Mouse (Mus musculus) forebrain, postnatal 0 days (tissue): ENCODE measurements at regions not wholly inside any gene's neighbourhood (a gene's known extent, or its start where the extent isn't known, plus 50 kb on each side); places are given as distances from the start of the nearest gene placed in this dataset.

ENCODE experiments used
- ATAC-seq: fragments of 200-750 bp; cut with Nextera tagmentation; 2 replicates; pipeline ENCODE4 v1.8.0; 2017; ENCODE audit warnings: mild to moderate bottlenecking, moderate library complexity
- DNase-seq: peaks from one replicate; pipeline ENCODE4 v3.0.0-alpha.2; 2015
- H3K27ac ChIP-seq: fragments of 300-500 bp; sonication (generic); 2 replicates; pipeline ENCODE4 v1.5.1; 2014; ENCODE audit warnings: low read depth, mild to moderate bottlenecking, antibody characterized with exemption, low read length, moderate library complexity, mixed read lengths
- H3K27me3 ChIP-seq: fragments of 300-500 bp; sonication (generic); 2 replicates; pipeline ENCODE4 v1.6.1; 2014; ENCODE audit warnings: mild to moderate bottlenecking, low read length, mixed read lengths; ENCODE audit not compliant: insufficient read depth
- H3K36me3 ChIP-seq: fragments of 300-500 bp; sonication (generic); 2 replicates; pipeline ENCODE4 v1.6.1; 2014; ENCODE audit warnings: mild to moderate bottlenecking, moderate library complexity; ENCODE audit not compliant: insufficient read depth
- H3K4me1 ChIP-seq: fragments of 300-500 bp; sonication (generic); 2 replicates; pipeline ENCODE4 v1.6.1; 2014; ENCODE audit warnings: antibody characterized with exemption; ENCODE audit not compliant: insufficient read depth
- H3K4me2 ChIP-seq: fragments of 300-500 bp; sonication (generic); 2 replicates; pipeline ENCODE4 v1.6.1; 2014; ENCODE audit warnings: low read depth, mild to moderate bottlenecking, moderate library complexity
- H3K4me3 ChIP-seq: fragments of 300-500 bp; sonication (generic); 2 replicates; pipeline ENCODE4 v1.5.1; 2014; ENCODE audit warnings: low read depth, low read length, mixed read lengths
- H3K9ac ChIP-seq: fragments of 300-500 bp; sonication (generic); 2 replicates; pipeline ENCODE4 v1.6.1; 2014; ENCODE audit warnings: mild to moderate bottlenecking
- H3K9me3 ChIP-seq: fragments of 300-500 bp; sonication (generic); 2 replicates; pipeline ENCODE4 v1.6.1; 2016; ENCODE audit warnings: low read length
- CTCF ChIP-seq: sonication (generic); IDR thresholded peaks from 2 replicates; pipeline ENCODE4 v1.5.1; 2016; ENCODE audit warnings: antibody characterized with exemption, control low read depth, low read depth
- WGBS: fragments of 180-500 bp; shearing (Covaris S2); extraction: QIAGEN DNeasy Blood & Tissue Kit; methylation state at CpG from one replicate; pipeline ENCODE4 v1.1.7; 2014; 5-methylcytosine and 5-hydroxymethylcytosine counted together

- WGBS: 48% methylated on average over 3 of the region's 3 CpGs
- H3K27ac ChIP-seq: no peak overlapping the region
- no peaks in the 10 kb centered on the region for H3K4me1 ChIP-seq
- no peaks in the 10 kb centered on the region for H3K36me3 ChIP-seq
- H3K27me3 ChIP-seq: no peaks in the 10 kb centered on the region
- H3K4me3 ChIP-seq: no peak overlapping the region
- DNase-seq (no peak), ATAC-seq (no peak)
- no peak overlapping the region for H3K9ac ChIP-seq
- H3K4me2 ChIP-seq: no peak overlapping the region
- 0 out of 2 replicates have a peak, but pooled peaks cover 3% of the 10 kb centered on the region for H3K9me3 ChIP-seq
- TF ChIP-seq CTCF: no peak
Observed at GRCm38 (mm10) chr5:35171336-35171735, 65.8 kb upstream of the Lrpap1 start.

GRCm38 (mm10) chr5:35170369-35171130, 65.0 kb upstream of the Lrpap1 start:
- H3K4me2 ChIP-seq: no peak overlapping the region
- H3K36me3 ChIP-seq: no peaks in the 10 kb centered on the region
- H3K27ac ChIP-seq: no peak overlapping the region
- H3K9me3 ChIP-seq: 0 out of 2 replicates have a peak, but pooled peaks cover 3% of the 10 kb centered on the region
- H3K4me3 ChIP-seq: no peak overlapping the region
- 44% methylated on average over 11 of the region's 11 CpGs for WGBS
- TF ChIP-seq CTCF: no peak
- no peaks in the 10 kb centered on the region for H3K27me3 ChIP-seq
- H3K4me1 ChIP-seq: no peaks in the 10 kb centered on the region
- DNase-seq (peak; percentile 51), ATAC-seq (peak; percentile 72)
- no peak overlapping the region for H3K9ac ChIP-seq

- ATAC-seq: no peak
- 0 out of 2 replicates have a peak overlapping the region, but pooled peaks have one; percentile 4 for H3K27ac ChIP-seq
- no peak for TF ChIP-seq CTCF
Observed at GRCm38 (mm10) chr5:35169614-35170293, 64.2 kb upstream of the Lrpap1 start.

GRCm38 (mm10) chr5:35168853-35169252, 63.3 kb upstream of the Lrpap1 start:
- ATAC-seq: no peak
- no peak overlapping the region for H3K27ac ChIP-seq
- WGBS: 63% methylated on average over 5 of the region's 5 CpGs
- no peaks in the 10 kb centered on the region for H3K4me1 ChIP-seq
- H3K4me3 ChIP-seq: no peak overlapping the region
- H3K36me3 ChIP-seq: no peaks in the 10 kb centered on the region
- no peak for DNase-seq
- H3K4me2 ChIP-seq: no peak overlapping the region
- no peak overlapping the region for H3K9ac ChIP-seq
- no peaks in the 10 kb centered on the region for H3K27me3 ChIP-seq
- TF ChIP-seq CTCF: no peak
- 0 out of 2 replicates have a peak, but pooled peaks cover 3% of the 10 kb centered on the region for H3K9me3 ChIP-seq

More at GRCm38 (mm10) chr5:35169614-35170293, 64.2 kb upstream of the Lrpap1 start:
- no peaks in the 10 kb centered on the region for H3K27me3 ChIP-seq
- WGBS: 49% methylated on average over 7 of the region's 7 CpGs
- no peak overlapping the region for H3K9ac ChIP-seq
- no peak overlapping the region for H3K4me2 ChIP-seq
- no peaks in the 10 kb centered on the region for H3K4me1 ChIP-seq
- H3K4me3 ChIP-seq: no peak overlapping the region
- H3K36me3 ChIP-seq: no peaks in the 10 kb centered on the region
- H3K9me3 ChIP-seq: 0 out of 2 replicates have a peak, but pooled peaks cover 3% of the 10 kb centered on the region
- no peak for DNase-seq

GRCm38 (mm10) chr5:35168369-35168768, 62.8 kb upstream of the Lrpap1 start:
- no peak for TF ChIP-seq CTCF
- H3K9me3 ChIP-seq: 0 out of 2 replicates have a peak, but pooled peaks cover 3% of the 10 kb centered on the region
- no peak overlapping the region for H3K9ac ChIP-seq
- WGBS: 94% methylated on average over 6 of the region's 6 CpGs
- no peak overlapping the region for H3K4me2 ChIP-seq
- H3K36me3 ChIP-seq: no peaks in the 10 kb centered on the region
- no peak overlapping the region for H3K27ac ChIP-seq
- no peaks in the 10 kb centered on the region for H3K27me3 ChIP-seq
- DNase-seq (no peak), ATAC-seq (no peak)
- no peak overlapping the region for H3K4me3 ChIP-seq
- no peaks in the 10 kb centered on the region for H3K4me1 ChIP-seq

- 76% methylated on average over 8 of the region's 8 CpGs for WGBS
- Histone ChIP-seq H3K4me3 (no peak overlapping the region), H3K9me3 (0 out of 2 replicates have a peak, but pooled peaks cover 3% of the 10 kb centered on the region), H3K9ac (no peak overlapping the region), H3K36me3 (no peaks in the 10 kb centered on the region), H3K27me3 (no peaks in the 10 kb centered on the region), H3K4me1 (no peaks in the 10 kb centered on the region), H3K4me2 (no peak overlapping the region), H3K27ac (no peak overlapping the region)
- no peak for TF ChIP-seq CTCF
- DNase-seq (no peak), ATAC-seq (peak; percentile 14; the same call in 1 of the 2 replicates)
Observed at GRCm38 (mm10) chr5:35165993-35166392, 60.4 kb upstream of the Lrpap1 start.

- no peak for ATAC-seq
- Histone ChIP-seq H3K4me3 (no peak overlapping the region), H3K4me1 (no peaks in the 10 kb centered on the region), H3K4me2 (no peak overlapping the region), H3K27ac (no peak overlapping the region), H3K27me3 (no peaks in the 10 kb centered on the region), H3K9ac (no peak overlapping the region), H3K36me3 (no peaks in the 10 kb centered on the region), H3K9me3 (0 out of 2 replicates have a peak, but pooled peaks cover 3% of the 10 kb centered on the region)
- DNase-seq: no peak
- WGBS: 73% methylated on average over 2 of the region's 2 CpGs
- TF ChIP-seq CTCF: no peak
Observed at GRCm38 (mm10) chr5:35165459-35165858, 59.9 kb upstream of the Lrpap1 start.
